Mouse (Mus musculus): ENCODE measurements at regions not wholly inside any gene's neighbourhood (a gene's known extent, or its start where the extent isn't known, plus 50 kb on each side); places are given as distances from the start of the nearest gene placed in this dataset.

DNA sequence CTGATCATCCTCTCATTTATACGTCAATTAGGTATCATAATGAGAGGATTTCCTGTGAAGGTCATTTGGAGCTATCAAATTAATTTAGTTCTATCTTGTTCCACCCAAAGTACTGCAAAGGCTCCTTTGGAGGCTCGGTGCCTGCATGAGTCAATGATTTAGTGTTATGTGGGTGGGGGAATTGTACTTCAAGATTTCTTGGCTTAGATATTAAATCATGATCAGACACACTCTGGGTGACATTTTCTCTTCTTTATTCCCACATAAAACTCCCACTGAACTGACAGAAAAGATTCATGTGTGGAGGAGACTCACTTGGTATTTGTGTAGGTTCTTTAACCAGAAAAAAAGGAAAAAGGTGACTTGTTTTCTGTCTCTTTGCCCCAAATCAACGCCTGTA is 372.6 kb upstream of the Actbl2 start:
- no peak overlapping the region for H3K27ac ChIP-seq
- no peaks in the 10 kb centered on the region for H3K4me1 ChIP-seq (replicated peaks; ENCODE audit: control insufficient read depth in 2 of 2, insufficient read depth in 2 of 2, low read length in 1 of 2)
- H3K9ac ChIP-seq (replicated peaks): no peak overlapping the region
- WGBS (ENCODE audit: insufficient replicate concordance): 53% methylated on average over 3 of the region's 3 CpGs
- TF ChIP-seq CTCF (IDR thresholded peaks at IDR 0.05; ENCODE audit: low read depth) (no peak), EP300 (IDR thresholded peaks at IDR 0.05; ENCODE audit: low read depth) (no peak)
- no peak overlapping the region for H3K4me3 ChIP-seq (ENCODE audit: insufficient read depth in 1 of 2, low read depth in 2 of 2, low read length in 2 of 2)
- H3K27me3 ChIP-seq (ENCODE audit: control insufficient read depth, insufficient read depth, low read length): no peaks in the 10 kb centered on the region
- H3K9me3 ChIP-seq (ENCODE audit: control insufficient read depth, low read length): no peaks in the 10 kb centered on the region
- ATAC-seq (ENCODE audit: insufficient read depth): no peak
- DNase-seq (ENCODE audit: low read depth in 3 of 3, low spot score in 3 of 3): no peak
- no peak overlapping the region for H3K4me2 ChIP-seq (ENCODE audit: low read depth)
- H3K36me3 ChIP-seq (replicated peaks; ENCODE audit: control insufficient read depth, insufficient read depth, low read depth): no peaks in the 10 kb centered on the region

DNA sequence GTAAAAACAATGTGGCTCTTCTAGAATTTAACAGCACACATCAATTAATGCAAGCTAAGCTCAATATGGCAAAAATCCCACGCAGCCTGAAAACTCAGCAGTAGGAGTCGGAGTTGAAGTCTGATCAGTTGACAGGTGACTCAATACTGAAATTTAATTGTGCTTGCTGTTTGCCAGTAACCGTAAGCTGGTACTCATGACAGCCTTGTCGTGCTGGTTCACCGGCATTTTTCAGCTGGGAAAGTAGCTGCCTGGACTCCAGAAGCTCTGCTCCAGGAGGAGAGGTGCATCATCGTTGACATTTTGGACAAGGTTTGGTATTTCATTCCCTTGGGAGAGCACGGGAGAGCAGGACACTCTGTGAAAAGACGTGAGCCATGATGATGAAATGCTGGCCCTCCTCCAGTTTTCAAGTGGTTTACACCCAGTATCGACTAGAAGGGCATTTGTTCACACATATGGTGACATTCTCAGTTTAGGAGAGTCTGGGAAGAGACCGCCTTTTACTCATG is 372.1 kb upstream of the Actbl2 start:
- no peaks in the 10 kb centered on the region for H3K27me3 ChIP-seq (ENCODE audit: control insufficient read depth, insufficient read depth, low read length)
- no peak for ATAC-seq (ENCODE audit: insufficient read depth)
- 68% methylated on average over 10 of the region's 10 CpGs for WGBS (ENCODE audit: insufficient replicate concordance)
- no peaks in the 10 kb centered on the region for H3K4me1 ChIP-seq (replicated peaks; ENCODE audit: control insufficient read depth in 2 of 2, insufficient read depth in 2 of 2, low read length in 1 of 2)
- TF ChIP-seq CTCF (IDR thresholded peaks at IDR 0.05; ENCODE audit: low read depth) (no peak), EP300 (IDR thresholded peaks at IDR 0.05; ENCODE audit: low read depth) (no peak)
- no peak overlapping the region for H3K4me3 ChIP-seq (ENCODE audit: insufficient read depth in 1 of 2, low read depth in 2 of 2, low read length in 2 of 2)
- H3K4me2 ChIP-seq (ENCODE audit: low read depth): no peak overlapping the region
- H3K9ac ChIP-seq (replicated peaks): no peak overlapping the region
- no peaks in the 10 kb centered on the region for H3K9me3 ChIP-seq (ENCODE audit: control insufficient read depth, low read length)
- no peak overlapping the region for H3K27ac ChIP-seq
- H3K36me3 ChIP-seq (replicated peaks; ENCODE audit: control insufficient read depth, insufficient read depth, low read depth): no peaks in the 10 kb centered on the region
- DNase-seq (ENCODE audit: low read depth in 3 of 3, low spot score in 3 of 3): no peak

DNA sequence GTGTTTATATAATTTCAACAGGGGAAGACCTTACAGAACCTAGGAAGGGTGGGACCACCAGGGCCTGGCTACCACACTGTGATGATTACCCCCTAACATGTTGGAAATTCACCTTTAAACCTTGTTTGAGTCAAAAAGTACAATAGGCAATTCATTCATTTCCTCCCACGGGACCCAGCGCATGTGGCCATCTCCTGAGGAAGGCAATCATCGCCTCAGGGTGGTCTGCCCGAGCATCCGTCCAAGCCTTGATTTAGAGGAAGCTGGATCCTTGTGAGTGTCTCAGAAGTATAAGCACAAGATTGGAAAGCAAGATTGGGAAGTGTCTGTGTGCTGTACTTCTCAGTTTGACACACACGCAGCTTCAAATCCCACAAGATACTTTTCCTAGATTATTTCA is 360.9 kb upstream of the Actbl2 start:
- DNase-seq (ENCODE audit: low read depth in 3 of 3, low spot score in 3 of 3) (no peak), ATAC-seq (ENCODE audit: insufficient read depth) (no peak)
- H3K4me1 ChIP-seq (replicated peaks; ENCODE audit: control insufficient read depth in 2 of 2, insufficient read depth in 2 of 2, low read length in 1 of 2): no peaks in the 10 kb centered on the region
- no peaks in the 10 kb centered on the region for H3K27me3 ChIP-seq (ENCODE audit: control insufficient read depth, insufficient read depth, low read length)
- no peaks in the 10 kb centered on the region for H3K9me3 ChIP-seq (ENCODE audit: control insufficient read depth, low read length)
- H3K9ac ChIP-seq (replicated peaks): no peak overlapping the region
- TF ChIP-seq EP300 (IDR thresholded peaks at IDR 0.05; ENCODE audit: low read depth): no peak
- no peak for TF ChIP-seq CTCF (IDR thresholded peaks at IDR 0.05; ENCODE audit: low read depth)
- no peaks in the 10 kb centered on the region for H3K36me3 ChIP-seq (replicated peaks; ENCODE audit: control insufficient read depth, insufficient read depth, low read depth)
- no peak overlapping the region for H3K4me2 ChIP-seq (ENCODE audit: low read depth)
- no peak overlapping the region for H3K4me3 ChIP-seq (ENCODE audit: insufficient read depth in 1 of 2, low read depth in 2 of 2, low read length in 2 of 2)
- no peak overlapping the region for H3K27ac ChIP-seq
- WGBS (ENCODE audit: insufficient replicate concordance): 42% methylated on average over 6 of the region's 6 CpGs

DNA sequence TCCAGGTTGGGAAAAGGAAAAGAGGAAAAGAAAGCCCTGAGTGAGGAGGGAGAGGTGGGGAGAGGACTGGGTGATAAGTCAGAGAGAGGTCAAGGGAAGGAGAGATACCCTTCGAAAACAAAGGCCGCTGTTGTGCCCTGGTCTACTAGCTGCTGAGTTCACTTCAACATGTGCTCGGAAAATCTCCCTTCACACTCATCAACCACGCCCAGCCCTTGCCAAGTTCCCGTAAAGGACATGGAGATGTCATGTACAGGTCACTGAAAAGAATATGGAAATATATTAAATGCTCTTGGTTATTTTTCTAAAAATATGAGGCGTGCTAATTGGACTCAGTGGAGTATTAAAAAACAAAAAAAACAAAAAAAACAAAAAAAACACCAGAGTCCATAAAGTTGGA is 359.5 kb upstream of the Actbl2 start:
- TF ChIP-seq EP300 (IDR thresholded peaks at IDR 0.05; ENCODE audit: low read depth) (no peak), CTCF (IDR thresholded peaks at IDR 0.05; ENCODE audit: low read depth) (no peak)
- 75% methylated on average over 6 of the region's 6 CpGs for WGBS (ENCODE audit: insufficient replicate concordance)
- H3K4me1 ChIP-seq (replicated peaks; ENCODE audit: control insufficient read depth in 2 of 2, insufficient read depth in 2 of 2, low read length in 1 of 2): no peaks in the 10 kb centered on the region
- ATAC-seq (ENCODE audit: insufficient read depth): no peak
- no peaks in the 10 kb centered on the region for H3K9me3 ChIP-seq (ENCODE audit: control insufficient read depth, low read length)
- no peaks in the 10 kb centered on the region for H3K27me3 ChIP-seq (ENCODE audit: control insufficient read depth, insufficient read depth, low read length)
- no peak overlapping the region for H3K9ac ChIP-seq (replicated peaks)
- H3K36me3 ChIP-seq (replicated peaks; ENCODE audit: control insufficient read depth, insufficient read depth, low read depth): no peaks in the 10 kb centered on the region
- no peak overlapping the region for H3K4me2 ChIP-seq (ENCODE audit: low read depth)
- H3K27ac ChIP-seq: no peak overlapping the region
- no peak for DNase-seq (ENCODE audit: low read depth in 3 of 3, low spot score in 3 of 3)
- H3K4me3 ChIP-seq (ENCODE audit: insufficient read depth in 1 of 2, low read depth in 2 of 2, low read length in 2 of 2): no peak overlapping the region

DNA sequence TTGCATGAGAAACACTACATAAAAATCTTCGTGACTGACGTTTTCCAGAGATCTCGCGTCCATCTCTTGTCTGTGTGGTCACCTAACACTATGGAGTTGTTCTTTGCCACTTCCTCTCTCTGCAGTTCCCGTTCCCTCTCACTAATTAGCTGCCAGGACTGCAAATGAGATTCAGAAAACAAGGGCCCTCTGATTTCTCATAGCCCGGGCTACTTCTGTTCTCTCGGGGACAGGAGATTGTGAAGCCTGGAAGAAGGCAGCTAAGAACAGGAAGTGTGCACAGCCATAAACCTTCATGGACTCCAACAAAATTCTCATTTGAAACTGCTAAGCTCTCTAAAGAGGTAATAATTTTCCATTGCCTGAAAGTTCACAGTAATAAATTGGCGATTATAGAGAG is 358.9 kb upstream of the Actbl2 start:
- Histone ChIP-seq H3K9me3 (ENCODE audit: control insufficient read depth, low read length) (no peaks in the 10 kb centered on the region), H3K4me1 (replicated peaks; ENCODE audit: control insufficient read depth in 2 of 2, insufficient read depth in 2 of 2, low read length in 1 of 2) (no peaks in the 10 kb centered on the region), H3K36me3 (replicated peaks; ENCODE audit: control insufficient read depth, insufficient read depth, low read depth) (no peaks in the 10 kb centered on the region), H3K4me3 (ENCODE audit: insufficient read depth in 1 of 2, low read depth in 2 of 2, low read length in 2 of 2) (no peak overlapping the region), H3K27me3 (ENCODE audit: control insufficient read depth, insufficient read depth, low read length) (no peaks in the 10 kb centered on the region), H3K27ac (no peak overlapping the region), H3K9ac (replicated peaks) (no peak overlapping the region), H3K4me2 (ENCODE audit: low read depth) (no peak overlapping the region)
- WGBS (ENCODE audit: insufficient replicate concordance): 38% methylated on average over 8 of the region's 8 CpGs
- no peak for TF ChIP-seq CTCF (IDR thresholded peaks at IDR 0.05; ENCODE audit: low read depth)
- TF ChIP-seq EP300 (IDR thresholded peaks at IDR 0.05; ENCODE audit: low read depth): no peak
- ATAC-seq (ENCODE audit: insufficient read depth): no peak
- DNase-seq (ENCODE audit: low read depth in 3 of 3, low spot score in 3 of 3): no peak
